Mouse (Mus musculus) small intestine, adult 2 months (tissue): ENCODE data around the gene Tmf1. TPM values are rescaled to one million over a fixed set of nuclear protein-coding genes. Genes with fewer than 3 reads are reported as not detected.

ENCODE experiments used
- H3K27ac ChIP-seq: fragments of 200-500 bp; 2 replicates; pipeline ENCODE4 v1.5.1; 2012; ENCODE audit warnings: low read depth, low read length, control low read depth, inconsistent platforms; ENCODE audit not compliant: insufficient read depth
- H3K27me3 ChIP-seq: fragments of 200-500 bp; 2 replicates; pipeline ENCODE4 v1.6.1; 2012; ENCODE audit warnings: mild to moderate bottlenecking, moderate library complexity, low read length, inconsistent platforms; ENCODE audit not compliant: control insufficient read depth, insufficient read depth
- H3K36me3 ChIP-seq: fragments of 200-500 bp; 2 replicates; pipeline ENCODE4 v1.6.1; 2012; ENCODE audit warnings: mild to moderate bottlenecking, low read length, control low read depth, inconsistent platforms; ENCODE audit not compliant: control insufficient read depth, insufficient read depth
- H3K4me1 ChIP-seq: fragments of 200-500 bp; 2 replicates; pipeline ENCODE4 v1.6.1; 2012; ENCODE audit warnings: low read length, inconsistent platforms, mixed read lengths; ENCODE audit not compliant: control insufficient read depth, insufficient read depth, insufficient read length
- H3K4me3 ChIP-seq: fragments of 200-500 bp; 2 replicates; pipeline ENCODE4 v1.5.1; 2012; ENCODE audit warnings: low read depth, mild to moderate bottlenecking, control low read depth, inconsistent platforms, low read length, moderate library complexity
- CTCF ChIP-seq: fragments of 200-500 bp; IDR thresholded peaks from 2 replicates; pipeline ENCODE4 v1.5.1; 2012; ENCODE audit warnings: low read depth, mild to moderate bottlenecking, control low read depth, inconsistent platforms, low read length, moderate library complexity, mixed read lengths; ENCODE audit not compliant: insufficient replicate concordance, insufficient read length; ENCODE audit errors: extremely low read depth
- POLR2A ChIP-seq: fragments of 200-500 bp; IDR thresholded peaks from 2 replicates; pipeline ENCODE4 v1.6.1; 2012; ENCODE audit warnings: low read depth, mild to moderate bottlenecking, control low read depth, inconsistent platforms, low read length, moderate library complexity
- WGBS: fragments of 180-500 bp; shearing (Covaris S2); methylation state at CpG from one replicate; pipeline ENCODE4 v1.1.7; 2018; 5-methylcytosine and 5-hydroxymethylcytosine counted together
- polyA plus RNA-seq: library from polyadenylated mRNA; depleted of rRNA; stranded (reverse); fragments of >200 nt; gene quantifications from 2 replicates; pipeline ENCODE4 v1.2.3, GENCODE M21; 2012

Tmf1 gene
- polyA plus RNA-seq, 1 experiment: 2.3 TPM

DNA sequence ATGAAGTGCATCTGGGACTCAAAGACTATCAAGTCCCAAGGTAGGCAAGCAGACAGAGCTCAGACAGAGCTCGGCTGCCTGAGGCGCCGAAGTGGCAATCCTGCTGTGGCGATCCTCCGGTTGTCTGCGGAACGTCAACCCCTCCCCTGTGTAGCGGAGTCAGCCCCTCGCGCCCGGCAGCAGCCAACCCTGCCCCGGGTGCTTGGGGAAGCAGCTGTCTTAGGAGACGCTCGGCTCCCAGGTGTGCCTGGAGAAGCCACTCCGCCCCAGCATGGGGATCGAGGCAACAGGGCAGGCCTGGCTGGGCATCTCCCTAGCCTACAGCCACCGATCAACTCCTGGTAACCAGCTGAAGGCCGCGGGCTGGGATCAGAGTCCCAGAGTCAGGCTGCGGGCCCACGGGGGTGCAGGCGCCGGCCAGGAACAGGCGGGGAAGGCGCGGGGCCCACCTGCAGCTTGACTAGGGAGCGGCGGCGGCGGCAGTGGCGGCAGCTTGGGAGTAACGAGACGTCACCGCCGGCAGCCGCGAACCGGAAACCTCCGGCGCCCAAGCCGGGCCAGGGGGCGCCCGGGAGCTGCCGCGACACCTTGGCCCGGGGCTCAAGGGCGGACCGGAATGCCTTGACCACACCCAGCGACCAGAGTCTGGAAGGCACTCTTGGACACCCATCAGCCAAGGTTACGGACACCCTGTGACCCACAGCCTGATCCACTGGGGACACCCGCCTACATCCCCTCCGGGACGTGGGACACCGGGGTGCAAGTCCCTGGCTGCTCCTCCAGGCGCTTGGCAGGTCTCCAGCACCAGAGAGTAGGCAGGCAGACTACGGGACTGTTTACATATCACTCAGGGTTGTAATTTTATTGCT is 30.3 kb downstream of the Tmf1 start, which contains the start of gene Eogt:
TSS of gene Eogt (minus strand) at position 800 of the 869 bp plus-strand sequence.
- peak within 1 kb of the TSS; percentile 71 for H3K27ac ChIP-seq
- TF ChIP-seq POLR2A: no peak
- peak; percentile 52 for TF ChIP-seq CTCF

GRCm38 (mm10) chr6:97147755-97148382 is 31.1 kb downstream of the Tmf1 start:
- peaks cover 6% of the 10 kb centered on the region for H3K4me1 ChIP-seq
- 7% methylated on average over 18 of the region's 18 CpGs for WGBS
- peaks cover 4% of the 10 kb centered on the region; the same call in 1 of the 2 replicates for H3K36me3 ChIP-seq
- H3K27me3 ChIP-seq: no peaks in the 10 kb centered on the region
- H3K4me3 ChIP-seq: peak overlapping the region; percentile 70
- H3K27ac ChIP-seq: no peak overlapping the region
- TF ChIP-seq CTCF (no peak), POLR2A (no peak)

More for the DNA sequence above, 30.3 kb downstream of the Tmf1 start, which contains the start of gene Eogt:
- peaks cover 5% of the 10 kb centered on the region; the same call in 1 of the 2 replicates for H3K36me3 ChIP-seq
- no peaks in the 10 kb centered on the region for H3K27me3 ChIP-seq
- peaks cover 6% of the 10 kb centered on the region for H3K4me1 ChIP-seq
- peak within 1 kb of the TSS; percentile 70 for H3K4me3 ChIP-seq
- under 1% methylated on average over 56 of the region's 56 CpGs for WGBS

DNA sequence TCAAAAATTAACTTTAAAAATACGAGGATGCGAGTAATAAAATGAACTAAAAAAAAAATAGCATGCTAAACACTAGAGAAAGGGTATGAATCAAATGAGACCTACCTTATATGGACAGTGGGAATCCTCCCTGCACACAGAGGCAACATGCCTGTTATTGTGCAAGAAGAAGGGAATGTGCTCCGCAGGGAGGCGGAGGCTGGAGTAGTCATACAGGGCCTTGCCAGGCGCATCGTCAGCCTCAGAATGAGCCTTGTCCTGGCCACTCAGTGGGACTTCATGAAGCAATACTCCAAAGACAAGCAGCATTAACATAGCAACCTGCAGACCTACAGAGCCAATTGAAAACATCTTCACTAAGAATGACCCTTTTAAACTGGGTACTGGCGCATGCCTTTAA is 33.8 kb downstream of the Tmf1 start:
- TF ChIP-seq POLR2A: no peak
- no peak for TF ChIP-seq CTCF
- H3K4me3 ChIP-seq: no peak overlapping the region
- WGBS: 95% methylated on average over 7 of the region's 7 CpGs
- peaks cover 6% of the 10 kb centered on the region for H3K4me1 ChIP-seq
- H3K27me3 ChIP-seq: no peaks in the 10 kb centered on the region
- peaks cover 9% of the 10 kb centered on the region for H3K36me3 ChIP-seq
- no peak overlapping the region for H3K27ac ChIP-seq

DNA sequence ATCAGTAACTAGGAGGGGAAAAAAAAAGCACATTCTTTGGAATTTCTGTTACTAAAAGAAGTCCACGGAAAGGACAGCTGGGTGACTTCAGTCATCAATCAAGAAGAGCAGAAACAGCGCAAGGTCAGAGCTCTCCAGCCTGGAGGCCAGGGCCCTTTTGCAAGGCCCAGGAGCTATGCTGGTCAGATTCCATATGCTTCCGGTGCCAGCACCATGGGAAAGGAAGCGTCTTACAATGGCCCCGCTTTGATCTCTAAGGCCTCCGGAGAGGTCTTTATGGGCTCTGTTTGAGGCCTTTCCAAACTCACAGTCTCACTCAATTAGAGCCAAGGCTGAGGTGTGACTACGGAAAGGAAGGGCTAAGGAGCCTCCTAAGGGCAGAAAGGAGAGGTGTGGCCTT is 34.6 kb downstream of the Tmf1 start:
- Histone ChIP-seq H3K4me1 (peaks cover 5% of the 10 kb centered on the region), H3K4me3 (no peak overlapping the region), H3K36me3 (peaks cover 13% of the 10 kb centered on the region), H3K27ac (no peak overlapping the region), H3K27me3 (no peaks in the 10 kb centered on the region)
- TF ChIP-seq POLR2A (no peak), CTCF (no peak)
- WGBS: 75% methylated on average over 7 of the region's 7 CpGs

GRCm38 (mm10) chr6:97142611-97143010 is 36.3 kb downstream of the Tmf1 start:
- TF ChIP-seq CTCF: no peak
- TF ChIP-seq POLR2A: no peak
- H3K4me3 ChIP-seq: no peak overlapping the region
- H3K27me3 ChIP-seq: no peaks in the 10 kb centered on the region
- 86% methylated on average over 8 of the region's 8 CpGs for whole genome bisulfite sequencing
- H3K4me1 ChIP-seq: peaks cover 2% of the 10 kb centered on the region
- H3K27ac ChIP-seq: no peak overlapping the region
- H3K36me3 ChIP-seq: peaks cover 16% of the 10 kb centered on the region

- Histone ChIP-seq H3K36me3 (peaks cover 16% of the 10 kb centered on the region), H3K4me3 (no peak overlapping the region), H3K27ac (no peak overlapping the region), H3K27me3 (no peaks in the 10 kb centered on the region), H3K4me1 (no peaks in the 10 kb centered on the region)
- TF ChIP-seq CTCF (no peak), POLR2A (no peak)
- WGBS: 86% methylated on average over 7 of the region's 7 CpGs
Observed at GRCm38 (mm10) chr6:97141811-97142210, 37.1 kb downstream of the Tmf1 start.
